Mouse (Mus musculus) heart, adult 10 weeks (tissue): ENCODE measurements around the gene Catsper3. TPM values are rescaled to one million over a fixed set of nuclear protein-coding genes. Genes with fewer than 3 reads are reported as not detected.

Experiments used
- polyA plus RNA-seq: library from polyadenylated mRNA; stranded (reverse); fragments of 350-450 nt; fragmentation: Illumina TruSeq; extraction: RNeasy Lipid Tissue Mini Kit (QIAGEN cat#74804); gene quantifications from one replicate; pipeline ENCODE4 v1.2.3, GENCODE M21; 2014; ENCODE audit warnings: low read depth, low replicate concordance

Catsper3 gene
- not detected for polyA plus RNA-seq

DNA sequence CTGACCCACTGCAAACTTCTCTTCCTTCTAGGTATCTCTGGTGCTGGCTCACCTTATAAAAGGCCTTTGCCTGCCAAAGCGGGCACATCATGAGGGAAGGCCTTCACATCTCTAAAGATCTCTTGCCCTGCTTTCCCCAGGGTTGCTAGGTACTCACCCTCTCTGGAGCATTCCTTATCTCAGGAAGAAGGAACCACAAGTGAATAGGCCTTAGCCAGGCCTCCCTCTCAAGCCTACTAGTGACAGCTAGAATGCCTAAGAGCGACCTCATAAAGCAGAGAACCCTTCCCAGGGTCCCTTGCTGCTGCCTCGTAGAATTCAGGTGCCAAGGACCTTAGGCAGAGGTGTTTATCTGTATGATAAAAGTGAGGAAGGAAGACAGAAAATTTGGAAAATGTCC is at the start of gene Catsper3:
TSS of gene Catsper3 (plus strand) at position 301 of the 400 bp plus-strand sequence.

DNA sequence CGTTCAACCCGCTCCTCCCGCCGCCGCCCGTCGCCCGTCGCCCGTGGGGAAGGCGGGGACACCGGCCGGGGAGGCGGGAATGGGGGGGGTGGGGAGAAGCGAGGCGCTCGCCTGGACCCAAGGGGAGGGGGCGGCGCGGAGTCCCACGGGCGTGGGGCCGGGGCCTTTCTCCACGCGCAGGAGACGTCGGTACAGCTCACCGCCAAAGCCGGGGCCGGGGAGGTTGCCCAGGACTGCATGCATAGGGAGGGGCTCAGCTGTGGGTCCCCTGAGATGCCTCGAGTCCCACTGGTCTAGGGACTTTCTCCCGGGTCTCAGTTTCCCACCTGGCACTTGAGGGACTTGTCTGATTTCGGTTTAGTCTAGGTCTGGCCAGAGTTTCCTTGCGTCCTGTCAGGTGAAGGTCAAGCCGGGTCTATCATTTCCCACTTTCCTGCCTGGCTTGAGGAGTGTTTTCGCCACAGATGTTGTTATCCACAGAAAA is 51.8 kb downstream of the Catsper3 start, which contains the start of gene Pitx1:
TSS of gene Pitx1 (minus strand) at position 51 of the 484 bp plus-strand sequence.

Other genes starting within 250 kb of the Catsper3 start
- gene Ddx41, start 247.9 kb upstream of the Catsper3 start, polyA plus RNA-seq, result 15.0 TPM
- 48.4 TPM for gene Fam193b, start 213.4 kb upstream of the Catsper3 start, polyA plus RNA-seq
- gene Tmed9, start 210.8 kb upstream of the Catsper3 start, polyA plus RNA-seq, result 97.7 TPM
- gene B4galt7, start 184.7 kb upstream of the Catsper3 start, polyA plus RNA-seq, result 10.3 TPM
- 17.0 TPM for gene Caml, start 161.6 kb upstream of the Catsper3 start, polyA plus RNA-seq
- gene Ddx46, start 149.5 kb upstream of the Catsper3 start, polyA plus RNA-seq, result 25.7 TPM
- gene B230219D22Rik, start 91.4 kb upstream of the Catsper3 start, polyA plus RNA-seq, result 44.1 TPM
- 61.0 TPM for gene Txndc15, start 69.9 kb upstream of the Catsper3 start, polyA plus RNA-seq
- 29.5 TPM for gene Pcbd2, start 57.2 kb upstream of the Catsper3 start, polyA plus RNA-seq
- not detected for gene Pitx1, start 51.6 kb downstream of the Catsper3 start, polyA plus RNA-seq